Mouse (Mus musculus) right cerebral cortex, postnatal 10 days (tissue): Measurements from ENCODE around the gene Erp27.

Experiments used
- DNase-seq, 2 experiments: peaks; one replicate each; pipeline ENCODE4 v3.0.0; 2021; ENCODE audit warnings: low spot score in 2 of 2

Erp27 gene

GRCm38 (mm10) chr6:136865360-136865759 is 56.6 kb downstream of the Erp27 start:
- no peak for DNase-seq

- no peak for DNase-seq
Measured at GRCm38 (mm10) chr6:136861020-136861419, 61.0 kb downstream of the Erp27 start.

- DNase-seq, result no peak
Measured at GRCm38 (mm10) chr6:136858420-136858819, 63.6 kb downstream of the Erp27 start.

- DNase-seq, result no peak
Measured at GRCm38 (mm10) chr6:136857873-136858260, 64.1 kb downstream of the Erp27 start.
